Mouse (Mus musculus) kidney, postnatal 10 days (tissue): ENCODE measurements at regions not wholly inside any gene's neighbourhood (a gene's known extent, or its start where the extent isn't known, plus 50 kb on each side); places are given as distances from the start of the nearest gene placed in this dataset.
"Not testable (repeated sequence)": the region's sequence is repeated elsewhere in the genome, so short reads cannot be mapped to it uniquely, and the experiment has no call there.

Source experiments
- DNase-seq: peaks from one replicate; pipeline ENCODE4 v3.0.0; 2021; ENCODE audit warnings: mixed read lengths

GRCm38 (mm10) chrX:70606349-70606748 is 129.4 kb upstream of the Tmem185a start:
- no peak for DNase-seq

DNA sequence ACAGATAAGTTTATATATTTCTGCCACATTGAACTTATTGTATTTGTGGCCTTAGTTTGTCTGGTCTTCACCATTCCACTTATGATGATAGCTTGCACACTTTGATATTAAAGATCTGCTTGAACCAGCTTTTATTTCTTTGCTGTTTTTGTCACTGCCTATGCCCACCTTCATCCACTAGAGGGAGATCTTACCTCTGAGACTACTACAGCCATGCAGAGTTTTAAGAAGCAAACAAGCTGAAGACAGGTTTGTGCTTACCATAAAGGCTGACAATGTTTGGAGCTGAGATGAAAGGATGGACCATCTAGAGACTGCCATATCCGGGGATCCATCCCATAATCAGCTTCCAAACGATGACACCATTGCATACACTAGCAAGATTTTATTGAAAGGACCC is 105.4 kb upstream of the Tmem185a start:
- peak; percentile 42 for DNase-seq

DNA sequence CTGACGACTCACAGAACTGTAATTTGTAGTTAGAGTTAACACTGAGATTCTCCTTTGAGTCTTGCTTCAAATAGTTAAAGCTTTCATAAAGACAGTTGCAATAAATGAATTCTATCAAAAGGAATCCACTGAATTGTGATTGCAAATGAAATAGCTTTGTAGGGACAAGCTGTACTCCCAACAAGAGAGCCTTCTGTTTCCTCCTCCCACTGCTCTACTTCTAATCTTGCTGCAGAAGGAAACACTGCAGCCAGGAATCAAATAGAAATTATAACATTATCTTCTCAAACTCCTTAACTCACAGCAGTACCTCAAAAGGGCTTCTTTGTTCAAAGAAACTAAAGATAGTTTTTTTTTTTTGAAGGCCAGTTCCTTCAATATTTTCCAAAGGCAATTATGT is 103.2 kb upstream of the Tmem185a start:
- no peak for DNase-seq

GRCm38 (mm10) chrX:70574243-70574642 is 97.3 kb upstream of the Tmem185a start:
- not testable (repeated sequence) for DNase-seq

GRCm38 (mm10) chrX:70570586-70570985 is 93.6 kb upstream of the Tmem185a start:
- not testable (repeated sequence) for DNase-seq

- DNase-seq = not testable (repeated sequence)
Measured at GRCm38 (mm10) chrX:70569339-70569979, 92.5 kb upstream of the Tmem185a start.
